Mouse (Mus musculus) forebrain, postnatal 0 days (tissue): ENCODE measurements at regions not wholly inside any gene's neighbourhood (a gene's known extent, or its start where the extent isn't known, plus 50 kb on each side); places are given as distances from the start of the nearest gene placed in this dataset.

Experiments
- ATAC-seq: fragments of 200-750 bp; cut with Nextera tagmentation; 2 replicates; pipeline ENCODE4 v1.8.0; 2017; ENCODE audit warnings: mild to moderate bottlenecking, moderate library complexity
- DNase-seq: peaks from one replicate; pipeline ENCODE4 v3.0.0-alpha.2; 2015
- H3K27ac ChIP-seq: fragments of 300-500 bp; sonication (generic); 2 replicates; pipeline ENCODE4 v1.5.1; 2014; ENCODE audit warnings: low read depth, mild to moderate bottlenecking, antibody characterized with exemption, low read length, moderate library complexity, mixed read lengths
- H3K27me3 ChIP-seq: fragments of 300-500 bp; sonication (generic); 2 replicates; pipeline ENCODE4 v1.6.1; 2014; ENCODE audit warnings: mild to moderate bottlenecking, low read length, mixed read lengths; ENCODE audit not compliant: insufficient read depth
- H3K36me3 ChIP-seq: fragments of 300-500 bp; sonication (generic); 2 replicates; pipeline ENCODE4 v1.6.1; 2014; ENCODE audit warnings: mild to moderate bottlenecking, moderate library complexity; ENCODE audit not compliant: insufficient read depth
- H3K4me1 ChIP-seq: fragments of 300-500 bp; sonication (generic); 2 replicates; pipeline ENCODE4 v1.6.1; 2014; ENCODE audit warnings: antibody characterized with exemption; ENCODE audit not compliant: insufficient read depth
- H3K4me2 ChIP-seq: fragments of 300-500 bp; sonication (generic); 2 replicates; pipeline ENCODE4 v1.6.1; 2014; ENCODE audit warnings: low read depth, mild to moderate bottlenecking, moderate library complexity
- H3K4me3 ChIP-seq: fragments of 300-500 bp; sonication (generic); 2 replicates; pipeline ENCODE4 v1.5.1; 2014; ENCODE audit warnings: low read depth, low read length, mixed read lengths
- H3K9ac ChIP-seq: fragments of 300-500 bp; sonication (generic); 2 replicates; pipeline ENCODE4 v1.6.1; 2014; ENCODE audit warnings: mild to moderate bottlenecking
- H3K9me3 ChIP-seq: fragments of 300-500 bp; sonication (generic); 2 replicates; pipeline ENCODE4 v1.6.1; 2016; ENCODE audit warnings: low read length
- CTCF ChIP-seq: sonication (generic); IDR thresholded peaks from 2 replicates; pipeline ENCODE4 v1.5.1; 2016; ENCODE audit warnings: antibody characterized with exemption, control low read depth, low read depth
- WGBS: fragments of 180-500 bp; shearing (Covaris S2); extraction: QIAGEN DNeasy Blood & Tissue Kit; methylation state at CpG from one replicate; pipeline ENCODE4 v1.1.7; 2014; 5-methylcytosine and 5-hydroxymethylcytosine counted together

- no peak for TF ChIP-seq CTCF
- Histone ChIP-seq H3K9me3 (no peaks in the 10 kb centered on the region), H3K4me1 (0 out of 2 replicates have a peak, but pooled peaks cover 5% of the 10 kb centered on the region), H3K9ac (no peak overlapping the region), H3K36me3 (no peaks in the 10 kb centered on the region), H3K27ac (no peak overlapping the region), H3K4me3 (no peak overlapping the region), H3K4me2 (no peak overlapping the region), H3K27me3 (no peaks in the 10 kb centered on the region)
- WGBS: 40% methylated on average over 2 of the region's 2 CpGs
- ATAC-seq (no peak), DNase-seq (peak; percentile 16)
These were observed 475.0 kb upstream of the A730009L09Rik start for GRCm38 (mm10) chr16:84039946-84040345.

DNA sequence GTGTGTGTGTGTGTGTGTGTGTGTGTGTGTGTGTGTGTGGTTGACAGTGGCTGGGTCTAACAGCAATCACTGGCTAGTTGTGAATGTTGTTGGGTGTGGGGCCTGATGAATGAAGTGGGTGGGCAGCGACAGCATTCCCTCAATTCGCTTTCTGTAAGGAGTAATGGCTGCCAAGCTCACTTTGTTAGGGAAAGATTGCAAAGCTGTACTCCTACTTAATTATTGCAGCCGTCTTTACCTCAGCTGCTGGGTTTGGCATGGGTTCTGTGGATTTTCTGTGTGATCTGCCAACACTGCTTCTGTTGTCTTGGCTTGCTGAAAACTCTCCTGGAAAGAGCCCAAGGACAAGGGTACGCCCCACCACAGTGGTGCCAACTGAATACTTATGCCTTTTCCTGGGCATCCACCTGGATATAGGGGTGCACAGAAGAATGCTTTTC is 472.9 kb upstream of the A730009L09Rik start:
- H3K9me3 ChIP-seq: no peaks in the 10 kb centered on the region
- H3K27ac ChIP-seq: no peak overlapping the region
- 0 out of 2 replicates have a peak, but pooled peaks cover 5% of the 10 kb centered on the region for H3K4me1 ChIP-seq
- H3K27me3 ChIP-seq: no peaks in the 10 kb centered on the region
- ATAC-seq (peak; percentile 94), DNase-seq (peak; percentile 88)
- whole genome bisulfite sequencing: 24% methylated on average over 4 of the region's 4 CpGs
- no peak overlapping the region for H3K4me3 ChIP-seq
- no peak overlapping the region for H3K9ac ChIP-seq
- no peak for TF ChIP-seq CTCF
- H3K36me3 ChIP-seq: no peaks in the 10 kb centered on the region
- peak overlapping the region; percentile 8; the same call in 1 of the 2 replicates for H3K4me2 ChIP-seq

- no peak for TF ChIP-seq CTCF
- no peak overlapping the region for H3K4me3 ChIP-seq
- ATAC-seq: no peak
- no peak overlapping the region for H3K4me2 ChIP-seq
- H3K9me3 ChIP-seq: no peaks in the 10 kb centered on the region
- 81% methylated on average over 1 of the region's 1 CpGs for WGBS
- H3K27me3 ChIP-seq: no peaks in the 10 kb centered on the region
- no peak for DNase-seq
- no peak overlapping the region for H3K9ac ChIP-seq
- no peak overlapping the region for H3K27ac ChIP-seq
- 0 out of 2 replicates have a peak, but pooled peaks cover 5% of the 10 kb centered on the region for H3K4me1 ChIP-seq
- H3K36me3 ChIP-seq: no peaks in the 10 kb centered on the region
These were observed 469.6 kb upstream of the A730009L09Rik start for GRCm38 (mm10) chr16:84045333-84045732.
